Mouse (Mus musculus) olfactory bulb, adult 2 months (tissue): ENCODE results near the gene Mfsd4a.

Experiments
- CTCF ChIP-seq: fragments of 200-500 bp; IDR thresholded peaks from 2 replicates; pipeline ENCODE4 v1.5.1; 2012; ENCODE audit warnings: low read depth, mild to moderate bottlenecking, low read length, moderate library complexity; ENCODE audit not compliant: insufficient read depth
- POLR2A ChIP-seq: fragments of 200-500 bp; IDR thresholded peaks from 2 replicates; pipeline ENCODE4 v1.6.1; 2012; ENCODE audit warnings: mild to moderate bottlenecking, low read depth, low read length, moderate library complexity; ENCODE audit not compliant: insufficient read depth

DNA sequence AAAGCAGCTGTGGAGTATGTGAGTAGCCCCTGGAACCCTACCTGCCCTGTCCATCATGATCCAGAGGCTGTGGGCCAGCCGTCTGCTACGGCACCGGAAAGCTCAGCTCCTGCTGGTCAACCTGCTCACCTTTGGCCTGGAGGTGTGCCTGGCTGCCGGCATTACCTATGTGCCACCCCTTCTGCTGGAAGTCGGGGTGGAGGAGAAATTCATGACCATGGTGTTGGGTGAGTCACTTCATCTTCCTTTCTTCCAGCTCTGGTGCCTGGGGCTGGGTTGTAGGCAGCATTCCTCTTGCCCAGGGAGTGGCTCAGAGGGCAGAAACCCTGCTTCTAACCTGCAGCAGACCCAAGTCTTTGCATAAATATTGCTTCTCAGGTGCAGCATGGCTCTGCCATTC, 91.0 kb downstream of the Mfsd4a start:
- TF ChIP-seq CTCF (no peak), POLR2A (no peak)
